Mouse (Mus musculus): ENCODE measurements around the gene Wnt7b.

- TF ChIP-seq CTCF (IDR thresholded peaks at IDR 0.05; ENCODE audit: low read depth, low read length), result no peak
- no peak for TF ChIP-seq POLR2A (IDR thresholded peaks at IDR 0.05; ENCODE audit: borderline replicate concordance, low read depth, low read length)
Measured at GRCm38 (mm10) chr15:85560830-85561229, 21.4 kb downstream of the Wnt7b start.
